Mouse (Mus musculus) olfactory bulb, adult 2 months (tissue): ENCODE data around the gene Lyst.
"Not testable (repeated sequence)": the region's sequence is repeated elsewhere in the genome, so short reads cannot be mapped to it uniquely, and the experiment has no call there.

Source experiments
- CTCF ChIP-seq: fragments of 200-500 bp; IDR thresholded peaks from 2 replicates; pipeline ENCODE4 v1.5.1; 2012; ENCODE audit warnings: low read depth, mild to moderate bottlenecking, low read length, moderate library complexity; ENCODE audit not compliant: insufficient read depth
- POLR2A ChIP-seq: fragments of 200-500 bp; IDR thresholded peaks from 2 replicates; pipeline ENCODE4 v1.6.1; 2012; ENCODE audit warnings: mild to moderate bottlenecking, low read depth, low read length, moderate library complexity; ENCODE audit not compliant: insufficient read depth

GRCm38 (mm10) chr13:13543073-13543472 lies 47.1 kb upstream of the Lyst start:
- TF ChIP-seq CTCF, POLR2A: not testable (repeated sequence)
